ENCODE assay signal across 8 mouse cellular contexts in genomic region chr14:51884598-51885331, GRCm38 (mm10). TPM values are rescaled to one million over a fixed set of nuclear protein-coding genes. Genes with fewer than 3 reads are reported as not detected.
A peak's percentile ranks its signal among the peaks of the same experiment; 100 is the strongest.
DNase-seq lines count a peak whose midpoint lies in the region; ATAC-seq and TF ChIP-seq lines count a peak whose summit lies in the region.

Gene Mettl17 (plus strand): TSS chr14:51884842.

- H3K4me3 ChIP-seq in cortical plate, adult 2 months (ENCODE audit: insufficient read depth, low read length), result peak within 1 kb of the TSS; percentile 77
- peak within 1 kb of the TSS; percentile 95 for H3K4me3 ChIP-seq in megakaryocyte, embryonic 14.5 days (replicated peaks)

- TF ChIP-seq POLR2A in cortical plate, adult 2 months (IDR thresholded peaks at IDR 0.05; ENCODE audit: extremely low read depth, insufficient read depth, low read length), result peak; percentile 70

- H3K27me3 ChIP-seq in megakaryocyte, embryonic 14.5 days (replicated peaks), result peaks cover 2% of the 10 kb centered on the region

- peak; percentile 89 to 92 for DNase-seq in gastrocnemius, adult 8-10 months (ENCODE audit: low spot score in 2 of 2)
- peak; percentile 86 for DNase-seq in hindlimb bud, embryonic 11.5 days (ENCODE audit: extremely low spot score, low read depth, low spot score)
- peak; percentile 64 to 96 for DNase-seq in left cerebral cortex, adult 8-10 months (ENCODE audit: low spot score in 2 of 2)
- peak; percentile 96 to 97 for DNase-seq in right cerebral cortex, postnatal 10 days (ENCODE audit: low spot score in 2 of 2)
- peak; percentile 89 for DNase-seq in urinary bladder, postnatal 25 days (ENCODE audit: low spot score)

- peak; percentile 94 for ATAC-seq in activated CD4-positive, CD25-positive, alpha-beta regulatory T cell, adult 4 months

- no peak within 1 kb of the TSS for H3K27ac ChIP-seq in cortical plate, adult 2 months (ENCODE audit: insufficient read depth, low read length)

- no peak for TF ChIP-seq CTCF in cortical plate, adult 2 months (IDR thresholded peaks at IDR 0.05; ENCODE audit: extremely low read depth, insufficient read depth, low read length)

- no peaks in the 10 kb centered on the region for H3K4me1 ChIP-seq in cortical plate, adult 2 months (ENCODE audit: control insufficient read depth, insufficient read depth, low read length)
- H3K4me1 ChIP-seq in megakaryocyte, embryonic 14.5 days, result peaks cover 9% of the 10 kb centered on the region

- H3K9me3 ChIP-seq in megakaryocyte, embryonic 14.5 days, result no peaks in the 10 kb centered on the region

- peaks cover 29% of the 10 kb centered on the region for H3K36me3 ChIP-seq in megakaryocyte, embryonic 14.5 days (replicated peaks; ENCODE audit: low read length)

RNA-seq across cellular contexts. Expression of gene Mettl17, which starts in this region (rescaled TPM):
- polyA plus RNA-seq in activated CD4-positive, CD25-positive, alpha-beta regulatory T cell, adult 4 months (2017; shearing (Covaris generic)), result 10 to 100 TPM; 35.7 to 44.6 TPM
- polyA plus RNA-seq in cortical plate, adult 2 months (2012; rRNA removed), result 41.4 and 49.3 TPM in 2 replicates
- total RNA-seq in gastrocnemius, adult 8-10 months (2022), result 10 to 100 TPM in 3 of 4 experiments, 1 to 10 TPM in 1; 8.6 to 14.7 (median 12.3) TPM
- 10 to 100 TPM; 26.5 to 30.4 (median 28.4) TPM for total RNA-seq in left cerebral cortex, adult 8-10 months (2022)
- 4.8 and 6.2 TPM in 2 replicates for polyA plus RNA-seq in megakaryocyte, embryonic 14.5 days (2012; ENCODE audit: insufficient read depth, low replicate concordance)
